Mouse (Mus musculus) embryonic facial prominence, embryonic 10.5 days (tissue): ENCODE data around the gene Atf7ip2. TPM values are rescaled to one million over a fixed set of nuclear protein-coding genes. Genes with fewer than 3 reads are reported as not detected.
"Not testable (repeated sequence)": the region's sequence is repeated elsewhere in the genome, so short reads cannot be mapped to it uniquely, and the experiment has no call there.

ENCODE experiments used
- DNase-seq: peaks from one replicate; pipeline ENCODE4 v3.0.0-alpha.2; 2017; ENCODE audit warnings: low spot score
- H3K27ac ChIP-seq: fragments of 300-500 bp; sonication (generic); replicated peaks from 2 replicates; pipeline ENCODE4 v1.5.1; 2016; ENCODE audit warnings: mild to moderate bottlenecking
- H3K27me3 ChIP-seq: fragments of 300-500 bp; sonication (generic); replicated peaks from 2 replicates; pipeline ENCODE4 v1.6.1; 2016; ENCODE audit warnings: low read depth, mild to moderate bottlenecking; ENCODE audit not compliant: poor library complexity, severe bottlenecking
- H3K36me3 ChIP-seq: fragments of 300-500 bp; sonication (generic); replicated peaks from 2 replicates; pipeline ENCODE4 v1.6.1; 2016; ENCODE audit warnings: mild to moderate bottlenecking, moderate library complexity
- H3K4me1 ChIP-seq: fragments of 300-500 bp; sonication (generic); 2 replicates; pipeline ENCODE4 v1.6.1; 2016
- H3K4me3 ChIP-seq: fragments of 300-500 bp; sonication (generic); 2 replicates; pipeline ENCODE4 v1.5.1; 2016; ENCODE audit warnings: mild to moderate bottlenecking, moderate library complexity
- H3K9me3 ChIP-seq: fragments of 300-500 bp; sonication (generic); 2 replicates; pipeline ENCODE4 v1.6.1; 2016; ENCODE audit warnings: mild to moderate bottlenecking
- WGBS: fragments of 180-500 bp; shearing (Covaris S2); methylation state at CpG from one replicate; pipeline ENCODE4 v1.1.7; 2016; 5-methylcytosine and 5-hydroxymethylcytosine counted together
- polyA plus RNA-seq: library from polyadenylated mRNA; unstranded; fragments of >200 nt; fragmentation: Nextera tagmentation; extraction: Ambion mirVana; gene quantifications from 2 replicates; pipeline ENCODE4 v1.2.1, GENCODE M21; 2016

The Atf7ip2 gene
- polyA plus RNA-seq: 1.7 and 2.2 TPM in 2 replicates

GRCm38 (mm10) chr16:10192679-10193506 is at the start of gene Atf7ip2:
TSS of gene Atf7ip2 (plus strand) at chr16:10192712.
- Histone ChIP-seq H3K9me3 (peaks cover 11% of the 10 kb centered on the region), H3K4me1 (peaks cover 15% of the 10 kb centered on the region), H3K4me3 (peak within 1 kb of the TSS; percentile 74), H3K36me3 (no peaks in the 10 kb centered on the region), H3K27me3 (peaks cover 6% of the 10 kb centered on the region), H3K27ac (peak within 1 kb of the TSS; percentile 81)
- WGBS: under 1% methylated on average over 63 of the region's 63 CpGs
- DNase-seq: peak; percentile 94

- Histone ChIP-seq H3K9me3 (no peaks in the 10 kb centered on the region), H3K4me1 (no peaks in the 10 kb centered on the region), H3K27ac (no peak overlapping the region), H3K36me3 (no peaks in the 10 kb centered on the region), H3K27me3 (no peaks in the 10 kb centered on the region), H3K4me3 (no peak overlapping the region)
- 78% methylated on average over 2 of the region's 2 CpGs for WGBS
- no peak for DNase-seq
These were observed 49.3 kb upstream of the Atf7ip2 start for GRCm38 (mm10) chr16:10143166-10143565.

DNA sequence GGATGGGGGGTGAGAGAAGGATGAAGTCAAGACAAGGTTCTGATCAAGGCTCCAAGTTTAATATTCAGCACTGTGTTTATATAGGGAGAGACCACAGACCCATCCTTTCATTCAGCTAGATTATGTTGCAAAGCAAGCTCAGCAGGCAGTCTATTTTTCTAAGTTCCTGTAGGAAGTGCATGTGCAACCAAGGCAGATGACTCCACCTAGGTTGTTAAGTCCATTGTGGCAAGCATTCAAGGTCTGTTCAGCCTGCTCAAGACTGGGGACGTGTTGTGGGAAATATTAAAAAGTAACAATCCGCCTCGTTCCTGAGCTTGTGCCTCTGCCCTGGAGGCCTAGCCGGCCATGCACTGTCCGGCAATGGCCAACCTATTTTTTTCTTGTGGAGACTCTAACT is 45.1 kb upstream of the Atf7ip2 start:
- WGBS: 93% methylated on average over 5 of the region's 5 CpGs
- H3K4me3 ChIP-seq: no peak overlapping the region
- DNase-seq: no peak
- H3K4me1 ChIP-seq: no peaks in the 10 kb centered on the region
- no peak overlapping the region for H3K27ac ChIP-seq
- no peaks in the 10 kb centered on the region for H3K9me3 ChIP-seq
- no peaks in the 10 kb centered on the region for H3K36me3 ChIP-seq
- no peaks in the 10 kb centered on the region for H3K27me3 ChIP-seq

- Histone ChIP-seq H3K36me3 (no peaks in the 10 kb centered on the region), H3K27me3 (no peaks in the 10 kb centered on the region), H3K9me3 (peaks cover 6% of the 10 kb centered on the region; the same call in 1 of the 2 replicates), H3K4me3 (no peak overlapping the region), H3K27ac (no peak overlapping the region), H3K4me1 (no peaks in the 10 kb centered on the region)
- no peak for DNase-seq
- 88% methylated on average over 8 of the region's 8 CpGs for WGBS
These were observed 23.2 kb upstream of the Atf7ip2 start for GRCm38 (mm10) chr16:10169123-10169905.

GRCm38 (mm10) chr16:10170005-10170404 is 22.5 kb upstream of the Atf7ip2 start, which contains the start of gene Rpl39l:
TSS of gene Rpl39l (plus strand) at chr16:10170226.
- no peak within 1 kb of the TSS for H3K4me3 ChIP-seq
- H3K4me1 ChIP-seq: no peaks in the 10 kb centered on the region
- WGBS: 87% methylated on average over 22 of the region's 22 CpGs
- no peak within 1 kb of the TSS for H3K27ac ChIP-seq
- H3K36me3 ChIP-seq: no peaks in the 10 kb centered on the region
- H3K9me3 ChIP-seq: peaks cover 6% of the 10 kb centered on the region; the same call in 1 of the 2 replicates
- no peaks in the 10 kb centered on the region for H3K27me3 ChIP-seq
- DNase-seq: no peak

- 87% methylated on average over 4 of the region's 4 CpGs for WGBS
These were observed 21.2 kb upstream of the Atf7ip2 start for GRCm38 (mm10) chr16:10171276-10171675.

DNA sequence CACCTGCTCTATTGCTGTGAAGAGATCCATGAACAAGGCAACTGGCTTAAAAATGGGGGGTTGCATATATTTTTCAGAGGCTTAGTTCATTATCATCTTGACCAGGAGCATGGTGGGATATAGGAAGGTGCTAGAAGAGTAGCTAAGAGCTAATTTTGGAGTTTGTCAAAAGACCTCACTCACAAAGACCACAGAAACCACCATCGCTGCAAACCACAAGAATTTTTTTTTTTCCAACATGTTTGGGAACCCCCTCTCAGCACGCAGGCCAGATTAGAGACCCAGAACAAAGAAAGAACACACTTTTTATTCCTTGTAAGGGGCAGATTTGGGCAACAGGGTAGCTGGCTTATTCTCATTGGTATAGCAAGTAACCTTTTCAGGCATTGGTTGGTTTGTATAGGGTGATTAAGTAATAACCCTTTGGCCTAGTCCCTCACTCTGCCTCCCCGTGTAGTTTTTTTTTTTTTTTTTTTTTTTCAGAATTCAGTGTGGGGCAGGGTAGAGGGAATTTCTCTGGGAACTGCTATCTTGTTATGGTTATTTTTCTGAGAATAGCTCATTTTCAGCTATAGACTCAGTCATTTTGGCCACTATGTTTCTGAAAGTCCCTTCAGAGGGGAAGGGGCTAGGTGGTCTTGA is 20.2 kb upstream of the Atf7ip2 start:
- no peak overlapping the region for H3K4me3 ChIP-seq
- H3K9me3 ChIP-seq: peaks cover 11% of the 10 kb centered on the region; the same call in 1 of the 2 replicates
- no peaks in the 10 kb centered on the region for H3K27me3 ChIP-seq
- WGBS: 89% methylated on average over 3 of the region's 3 CpGs
- H3K27ac ChIP-seq: no peak overlapping the region
- no peaks in the 10 kb centered on the region for H3K36me3 ChIP-seq
- no peak for DNase-seq
- H3K4me1 ChIP-seq: no peaks in the 10 kb centered on the region

More at GRCm38 (mm10) chr16:10171276-10171675, 21.2 kb upstream of the Atf7ip2 start:
- Histone ChIP-seq H3K9me3 (0 out of 2 replicates have a peak, but pooled peaks cover 6% of the 10 kb centered on the region), H3K36me3 (no peaks in the 10 kb centered on the region), H3K27ac (no peak overlapping the region), H3K27me3 (no peaks in the 10 kb centered on the region), H3K4me3 (no peak overlapping the region), H3K4me1 (no peaks in the 10 kb centered on the region)
- DNase-seq: no peak

DNA sequence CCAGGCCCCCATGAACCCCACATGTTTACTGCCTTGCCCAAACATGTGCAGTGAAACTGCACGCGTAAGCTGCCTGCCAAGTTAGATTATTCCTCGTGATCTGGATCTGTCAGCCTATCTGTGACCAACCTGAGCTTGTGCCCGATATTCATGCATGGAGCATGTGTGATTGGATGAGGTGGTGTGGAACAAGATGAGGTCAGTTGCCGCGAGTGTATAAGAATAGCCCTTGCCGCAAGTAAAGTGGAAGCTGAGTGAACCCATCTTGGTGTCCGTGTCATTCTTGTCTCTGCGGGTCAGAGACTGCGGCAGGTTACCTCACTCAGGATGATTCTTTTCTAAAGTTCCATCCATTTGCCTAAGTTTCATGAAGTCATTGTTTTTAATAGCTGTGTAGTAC is 5.1 kb upstream of the Atf7ip2 start:
- H3K27ac ChIP-seq, H3K27me3 ChIP-seq, H3K4me1 ChIP-seq, H3K36me3 ChIP-seq, DNase-seq, H3K4me3 ChIP-seq: not testable (repeated sequence)
- H3K9me3 ChIP-seq: peaks cover 58% of the 10 kb centered on the region
- WGBS: 96% methylated on average over 10 of the region's 10 CpGs

- H3K9me3 ChIP-seq: no peaks in the 10 kb centered on the region
- H3K4me1 ChIP-seq: no peaks in the 10 kb centered on the region
- H3K36me3 ChIP-seq: no peaks in the 10 kb centered on the region; the same call in 1 of the 2 replicates
- no peak overlapping the region for H3K4me3 ChIP-seq
- no peak for DNase-seq
- no peaks in the 10 kb centered on the region for H3K27me3 ChIP-seq
- no peak overlapping the region for H3K27ac ChIP-seq
- 93% methylated on average over 1 of the region's 1 CpGs for WGBS
These were observed 16.3 kb downstream of the Atf7ip2 start for GRCm38 (mm10) chr16:10208777-10209176.

GRCm38 (mm10) chr16:10216366-10216765 is 23.9 kb downstream of the Atf7ip2 start:
- not testable (repeated sequence) for H3K36me3 ChIP-seq, H3K4me1 ChIP-seq, DNase-seq, H3K27me3 ChIP-seq, H3K9me3 ChIP-seq, H3K27ac ChIP-seq, H3K4me3 ChIP-seq
- WGBS: 84% methylated on average over 1 of the region's 1 CpGs

DNA sequence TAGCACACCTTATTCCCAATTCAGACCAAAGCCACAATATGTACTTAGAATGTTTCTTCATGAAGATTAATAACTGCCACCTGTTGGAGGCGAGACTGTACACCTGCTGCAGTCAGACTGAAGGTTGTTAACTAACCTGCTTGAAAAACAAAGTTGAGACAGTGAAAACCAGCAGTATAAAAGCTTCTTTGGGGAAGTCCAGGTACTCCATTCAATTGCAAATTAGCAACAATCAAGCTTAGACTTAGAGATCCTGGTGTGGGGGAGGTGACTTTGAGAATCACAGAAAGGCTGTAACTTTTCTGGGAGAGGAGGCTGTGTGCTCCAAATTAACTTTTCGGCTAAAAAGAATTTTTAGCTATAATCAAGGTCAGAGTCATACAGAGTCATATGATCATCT is 24.5 kb downstream of the Atf7ip2 start:
- H3K27me3 ChIP-seq, DNase-seq, H3K9me3 ChIP-seq, H3K4me3 ChIP-seq, H3K27ac ChIP-seq, H3K36me3 ChIP-seq, H3K4me1 ChIP-seq: not testable (repeated sequence)
- WGBS: 89% methylated on average over 2 of the region's 2 CpGs

DNA sequence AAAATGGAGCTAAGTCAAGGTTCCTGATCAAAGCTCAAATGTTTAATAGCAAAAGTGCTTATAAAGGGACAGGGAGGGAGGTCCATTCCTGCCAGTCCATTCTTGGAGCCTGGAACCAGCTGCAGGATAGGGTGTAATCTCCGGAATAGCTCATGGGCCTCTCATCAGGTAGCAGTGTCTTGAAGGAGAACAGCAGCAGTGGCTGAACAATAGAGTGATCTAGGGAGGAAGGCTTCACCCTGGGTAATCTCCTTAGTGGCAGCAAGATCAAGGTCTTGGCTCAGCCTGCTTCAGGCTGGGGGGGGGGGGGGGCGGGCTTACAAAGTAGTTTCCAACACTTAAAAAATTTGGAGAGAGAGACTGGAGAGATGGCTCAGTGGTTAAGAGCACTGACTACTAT is 34.8 kb downstream of the Atf7ip2 start:
- Histone ChIP-seq H3K27me3 (no peaks in the 10 kb centered on the region), H3K4me1 (no peaks in the 10 kb centered on the region), H3K27ac (no peak overlapping the region), H3K9me3 (peaks cover 3% of the 10 kb centered on the region; the same call in 1 of the 2 replicates), H3K36me3 (no peaks in the 10 kb centered on the region), H3K4me3 (no peak overlapping the region)
- WGBS: 29% methylated on average over 2 of the region's 2 CpGs
- no peak for DNase-seq
